Mouse (Mus musculus) embryonic facial prominence, embryonic 13.5 days (tissue): ENCODE results near the gene Gm7075. TPM values are rescaled to one million over a fixed set of nuclear protein-coding genes. Genes with fewer than 3 reads are reported as not detected.

ENCODE experiments used
- ATAC-seq: fragments of 200-750 bp; cut with Nextera tagmentation; 2 replicates; pipeline ENCODE4 v1.8.0; 2017; ENCODE audit warnings: low read depth; ENCODE audit not compliant: insufficient number of reproducible peaks, insufficient read depth, low FRiP score, low TSS enrichment
- H3K27ac ChIP-seq: fragments of 300-500 bp; sonication (generic); 2 replicates; pipeline ENCODE4 v1.5.1; 2015; ENCODE audit warnings: moderate library complexity, mild to moderate bottlenecking, inconsistent platforms
- H3K27me3 ChIP-seq: fragments of 300-500 bp; sonication (generic); 2 replicates; pipeline ENCODE4 v1.6.1; 2015; ENCODE audit warnings: mild to moderate bottlenecking, inconsistent platforms
- H3K36me3 ChIP-seq: fragments of 300-500 bp; sonication (generic); 2 replicates; pipeline ENCODE4 v1.6.1; 2015; ENCODE audit warnings: mild to moderate bottlenecking, inconsistent platforms
- H3K4me1 ChIP-seq: fragments of 300-500 bp; sonication (generic); 2 replicates; pipeline ENCODE4 v1.6.1; 2015; ENCODE audit warnings: inconsistent platforms
- H3K4me2 ChIP-seq: fragments of 300-500 bp; sonication (generic); 2 replicates; pipeline ENCODE4 v1.6.1; 2015; ENCODE audit warnings: moderate library complexity, mild to moderate bottlenecking, inconsistent platforms
- H3K4me3 ChIP-seq: fragments of 300-500 bp; sonication (generic); 2 replicates; pipeline ENCODE4 v1.5.1; 2015; ENCODE audit warnings: mild to moderate bottlenecking, inconsistent platforms
- H3K9ac ChIP-seq: fragments of 300-500 bp; sonication (generic); 2 replicates; pipeline ENCODE4 v1.6.1; 2015; ENCODE audit warnings: mild to moderate bottlenecking, inconsistent platforms
- H3K9me3 ChIP-seq: fragments of 300-500 bp; sonication (generic); 2 replicates; pipeline ENCODE4 v1.6.1; 2016; ENCODE audit warnings: inconsistent platforms
- WGBS: fragments of 180-500 bp; shearing (Covaris S2); methylation state at CpG from one replicate; pipeline ENCODE4 v1.1.7; 2015; ENCODE audit warnings: mixed read lengths; 5-methylcytosine and 5-hydroxymethylcytosine counted together
- polyA plus RNA-seq: library from polyadenylated mRNA; unstranded; fragments of >200 nt; fragmentation: Nextera tagmentation; extraction: Ambion mirVana; gene quantifications from 2 replicates; pipeline ENCODE4 v1.2.1, GENCODE M21; 2015

The Gm7075 gene
- polyA plus RNA-seq, 1 experiment from 2014 or later, result not detected

- under 1% methylated on average over 28 of the region's 28 CpGs for WGBS
- H3K4me2 ChIP-seq, result peak within 1 kb of the TSS; percentile 87
- H3K9me3 ChIP-seq, result no peaks in the 10 kb centered on the region
- peak within 1 kb of the TSS; percentile 60 for H3K4me3 ChIP-seq
- ATAC-seq, result peak; percentile 90
- H3K36me3 ChIP-seq, result no peaks in the 10 kb centered on the region
- H3K27ac ChIP-seq, result no peak within 1 kb of the TSS
- H3K9ac ChIP-seq, result peak within 1 kb of the TSS; percentile 75
- H3K27me3 ChIP-seq, result peaks cover 8% of the 10 kb centered on the region; the same call in 1 of the 2 replicates
- peaks cover 4% of the 10 kb centered on the region; the same call in 1 of the 2 replicates for H3K4me1 ChIP-seq
Measured at GRCm38 (mm10) chr10:63382372-63383279, 39.0 kb downstream of the Gm7075 start, which contains the start of gene Dnajc12. TSS of gene Dnajc12 (plus strand) at chr10:63382443.

GRCm38 (mm10) chr10:63381498-63382280 is 39.9 kb downstream of the Gm7075 start, which contains the start of gene Sirt1:
TSS of gene Sirt1 (minus strand) at chr10:63381704.
- Histone ChIP-seq H3K27me3 (peaks cover 8% of the 10 kb centered on the region; the same call in 1 of the 2 replicates), H3K4me1 (peaks cover 4% of the 10 kb centered on the region; the same call in 1 of the 2 replicates), H3K4me2 (peak within 1 kb of the TSS; percentile 87), H3K9ac (peak within 1 kb of the TSS; percentile 75), H3K9me3 (no peaks in the 10 kb centered on the region), H3K4me3 (peak within 1 kb of the TSS; percentile 60), H3K27ac (no peak within 1 kb of the TSS), H3K36me3 (no peaks in the 10 kb centered on the region)
- WGBS, result 4% methylated on average over 24 of the region's 24 CpGs
- no peak for ATAC-seq

- ATAC-seq, result no peak
- Histone ChIP-seq H3K4me3 (no peak overlapping the region), H3K4me2 (no peak overlapping the region), H3K4me1 (peaks cover 4% of the 10 kb centered on the region; the same call in 1 of the 2 replicates), H3K9ac (no peak overlapping the region), H3K27ac (no peak overlapping the region), H3K27me3 (peaks cover 8% of the 10 kb centered on the region; the same call in 1 of the 2 replicates), H3K36me3 (no peaks in the 10 kb centered on the region), H3K9me3 (no peaks in the 10 kb centered on the region)
- WGBS, result 65% methylated on average over 6 of the region's 6 CpGs
Measured at GRCm38 (mm10) chr10:63378948-63379680, 42.5 kb downstream of the Gm7075 start.

GRCm38 (mm10) chr10:63377468-63377867 is 44.1 kb downstream of the Gm7075 start:
- Histone ChIP-seq H3K4me1 (peaks cover 4% of the 10 kb centered on the region; the same call in 1 of the 2 replicates), H3K27me3 (peaks cover 8% of the 10 kb centered on the region; the same call in 1 of the 2 replicates), H3K4me2 (no peak overlapping the region), H3K9me3 (no peaks in the 10 kb centered on the region), H3K4me3 (no peak overlapping the region), H3K27ac (no peak overlapping the region), H3K36me3 (no peaks in the 10 kb centered on the region), H3K9ac (no peak overlapping the region)
- 20% methylated on average over 9 of the region's 9 CpGs for WGBS
- ATAC-seq, result no peak

GRCm38 (mm10) chr10:63376303-63376702 is 45.3 kb downstream of the Gm7075 start:
- H3K36me3 ChIP-seq, result no peaks in the 10 kb centered on the region
- no peak overlapping the region for H3K4me2 ChIP-seq
- WGBS, result 83% methylated on average over 5 of the region's 5 CpGs
- H3K4me3 ChIP-seq, result no peak overlapping the region
- H3K9ac ChIP-seq, result no peak overlapping the region
- no peak overlapping the region for H3K27ac ChIP-seq
- peaks cover under 1% of the 10 kb centered on the region; the same call in 1 of the 2 replicates for H3K4me1 ChIP-seq
- peaks cover 8% of the 10 kb centered on the region; the same call in 1 of the 2 replicates for H3K27me3 ChIP-seq
- ATAC-seq, result no peak
- H3K9me3 ChIP-seq, result no peaks in the 10 kb centered on the region

Other genes with a start within 250 kb of the Gm7075 start
- gene Mypn, start 217.8 kb downstream of the Gm7075 start, polyA plus RNA-seq, result 0.14 and 0.18 TPM in 2 replicates
- gene Herc4, start 178.0 kb downstream of the Gm7075 start, polyA plus RNA-seq, result 39.7 and 40.8 TPM in 2 replicates
- 6.5 and 7.7 TPM in 2 replicates for gene Sirt1, start 40.1 kb downstream of the Gm7075 start, polyA plus RNA-seq
- 13.5 and 14.0 TPM in 2 replicates for gene Dnajc12, start 39.3 kb downstream of the Gm7075 start, polyA plus RNA-seq
- gene Ctnna3, start 8.3 kb upstream of the Gm7075 start, polyA plus RNA-seq, result 0.67 and 0.90 TPM in 2 replicates